Mouse (Mus musculus) intestine, embryonic 15.5 days (tissue): ENCODE results near the gene Lmo7. TPM values are rescaled to one million over a fixed set of nuclear protein-coding genes. Genes with fewer than 3 reads are reported as not detected.

ENCODE experiments used
- polyA plus RNA-seq: library from polyadenylated mRNA; unstranded; fragments of >200 nt; fragmentation: Nextera tagmentation; extraction: Ambion mirVana; gene quantifications from 2 replicates; pipeline ENCODE4 v1.2.1, GENCODE M21; 2015

Lmo7 gene
- polyA plus RNA-seq, 1 experiment from 2014 or later = 19.5 TPM

Other genes with a start within 250 kb of the Lmo7 start
- 8.9 and 10.0 TPM in 2 replicates for gene Tbc1d4, start 120.8 kb upstream of the Lmo7 start, polyA plus RNA-seq
- 136 and 137 TPM in 2 replicates for gene Commd6, start 89.3 kb upstream of the Lmo7 start, polyA plus RNA-seq
- 149 and 162 TPM in 2 replicates for gene Uchl3, start 76.0 kb upstream of the Lmo7 start, polyA plus RNA-seq
- 0.89 and 1.5 TPM in 2 replicates for gene Gm9922, start 143 bp upstream of the Lmo7 start, polyA plus RNA-seq